Mouse (Mus musculus) testis, adult 2 months (tissue): ENCODE measurements around the gene Apol7e. TPM values are rescaled to one million over a fixed set of nuclear protein-coding genes. Genes with fewer than 3 reads are reported as not detected.
"Not testable (repeated sequence)": the region's sequence is repeated elsewhere in the genome, so short reads cannot be mapped to it uniquely, and the experiment has no call there.

Experiments used
- H3K27ac ChIP-seq: fragments of 200-500 bp; 2 replicates; pipeline ENCODE4 v1.5.1; 2012; ENCODE audit warnings: low read depth, low read length; ENCODE audit not compliant: control insufficient read depth, insufficient read depth
- H3K27me3 ChIP-seq: fragments of 200-500 bp; 2 replicates; pipeline ENCODE4 v1.6.1; 2012; ENCODE audit warnings: mild to moderate bottlenecking, low read length, moderate library complexity; ENCODE audit not compliant: control insufficient read depth, insufficient read depth
- H3K36me3 ChIP-seq: fragments of 200-500 bp; 2 replicates; pipeline ENCODE4 v1.6.1; 2012; ENCODE audit warnings: mild to moderate bottlenecking, low read length; ENCODE audit not compliant: control insufficient read depth, insufficient read depth
- H3K4me1 ChIP-seq: fragments of 200-500 bp; 2 replicates; pipeline ENCODE4 v1.6.1; 2012; ENCODE audit warnings: low read length; ENCODE audit not compliant: control insufficient read depth, insufficient read depth
- H3K4me3 ChIP-seq: fragments of 200-500 bp; 2 replicates; pipeline ENCODE4 v1.5.1; 2012; ENCODE audit warnings: low read depth, mild to moderate bottlenecking, low read length, moderate library complexity, mixed read lengths; ENCODE audit not compliant: control insufficient read depth
- CTCF ChIP-seq: fragments of 200-500 bp; IDR thresholded peaks from 2 replicates; pipeline ENCODE4 v1.5.1; 2012; ENCODE audit warnings: low read depth, mild to moderate bottlenecking, inconsistent platforms, low read length, moderate library complexity; ENCODE audit not compliant: control insufficient read depth, insufficient read depth, insufficient replicate concordance
- POLR2A ChIP-seq: fragments of 200-500 bp; IDR thresholded peaks from 2 replicates; pipeline ENCODE4 v1.6.1; 2012; ENCODE audit warnings: low read depth, mild to moderate bottlenecking, inconsistent platforms, low read length, moderate library complexity; ENCODE audit not compliant: control insufficient read depth
- polyA plus RNA-seq: library from polyadenylated mRNA; depleted of rRNA; stranded (reverse); fragments of >200 nt; gene quantifications from 2 replicates; pipeline ENCODE4 v1.2.3, GENCODE M21; 2012

The Apol7e gene
- polyA plus RNA-seq, 1 experiment, result not detected

DNA sequence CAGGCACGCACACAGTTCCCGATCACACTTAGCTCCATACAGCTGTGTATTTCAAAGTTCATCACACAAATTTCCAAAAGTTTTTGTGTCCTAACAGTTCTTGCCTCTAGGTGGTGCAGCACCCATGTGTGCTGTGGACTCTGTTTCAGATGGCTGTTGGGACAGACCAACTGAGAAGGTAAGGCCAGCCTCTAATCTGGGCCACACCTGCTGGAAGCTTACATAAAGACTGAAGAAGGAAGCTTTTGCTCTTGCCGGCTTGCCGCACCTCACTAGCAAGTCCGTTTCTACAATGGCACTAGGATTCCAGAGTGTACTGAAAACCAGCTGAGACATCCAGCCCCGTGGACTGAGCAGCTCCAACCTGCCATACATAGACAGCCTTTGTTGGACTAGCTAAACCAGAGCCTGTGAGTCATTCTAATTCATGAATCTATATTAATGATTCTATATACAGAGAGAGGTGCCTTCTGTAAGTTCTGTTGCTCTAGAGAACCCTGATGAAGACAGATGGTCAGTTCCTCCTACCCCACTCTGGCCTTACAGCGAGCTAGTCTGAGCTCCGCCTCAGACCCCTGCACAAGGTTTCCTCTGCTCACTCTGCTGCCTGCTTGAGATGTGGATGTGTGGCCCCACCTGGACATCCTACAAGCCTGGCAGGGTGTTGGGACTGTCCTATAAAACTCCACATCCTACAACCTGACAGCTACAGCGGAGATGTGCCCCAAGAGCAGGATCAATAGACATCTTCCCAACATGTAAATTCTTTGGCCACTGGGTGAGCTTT is 42.0 kb downstream of the Apol7e start:
- Histone ChIP-seq H3K4me1 (no peaks in the 10 kb centered on the region), H3K36me3 (no peaks in the 10 kb centered on the region)
- TF ChIP-seq CTCF (peak; percentile 11; the same call in 1 of the 2 replicates), POLR2A (no peak)

DNA sequence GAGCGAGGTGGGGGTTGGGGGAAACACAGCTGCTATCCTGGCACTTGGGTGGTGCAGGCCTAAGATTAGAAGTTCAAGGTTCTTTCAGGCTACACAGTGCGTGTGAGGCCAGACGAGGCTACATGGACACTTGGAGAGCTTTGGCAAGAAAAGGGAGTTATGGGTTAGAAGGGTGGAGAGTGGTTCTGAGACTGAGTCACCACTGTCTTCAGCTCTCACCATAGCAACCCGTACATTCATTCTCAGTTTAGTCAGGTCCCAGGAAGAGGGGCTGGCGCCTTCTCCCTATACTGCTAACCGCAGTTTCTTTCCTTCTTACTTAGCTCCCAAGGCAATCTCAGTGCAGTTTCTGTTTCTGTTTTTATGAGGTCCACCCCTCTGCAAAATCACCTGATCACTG is 42.9 kb downstream of the Apol7e start:
- not testable (repeated sequence) for H3K27ac ChIP-seq, H3K4me3 ChIP-seq, H3K36me3 ChIP-seq, H3K27me3 ChIP-seq, H3K4me1 ChIP-seq

More for the DNA sequence above, 42.0 kb downstream of the Apol7e start:
- H3K27me3 ChIP-seq, result no peaks in the 10 kb centered on the region
- H3K4me3 ChIP-seq, result no peak overlapping the region
- no peak overlapping the region for H3K27ac ChIP-seq

DNA sequence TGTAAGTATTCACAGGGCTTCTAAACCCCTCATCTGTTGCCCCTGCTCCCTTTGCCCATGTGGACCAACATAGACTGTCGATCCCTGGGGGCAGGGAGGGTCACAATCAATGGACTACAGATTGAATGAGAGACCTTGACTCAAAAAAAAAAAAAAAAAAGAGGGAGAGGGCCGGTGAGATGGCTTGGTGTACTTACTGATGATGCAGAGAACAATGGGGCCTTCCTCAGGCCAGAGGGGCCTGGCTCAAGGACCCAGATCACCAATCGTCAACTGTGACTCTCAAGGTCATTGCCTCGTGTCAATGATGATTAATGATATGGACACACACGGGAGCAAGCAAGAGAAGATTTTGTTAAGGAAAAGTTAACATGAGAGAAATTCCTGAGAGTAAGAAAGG is 46.0 kb downstream of the Apol7e start:
- no peaks in the 10 kb centered on the region for H3K36me3 ChIP-seq
- H3K4me1 ChIP-seq, result no peaks in the 10 kb centered on the region
- no peaks in the 10 kb centered on the region for H3K27me3 ChIP-seq
- no peak overlapping the region for H3K4me3 ChIP-seq
- no peak overlapping the region for H3K27ac ChIP-seq
- no peak for TF ChIP-seq POLR2A
- TF ChIP-seq CTCF, result no peak

DNA sequence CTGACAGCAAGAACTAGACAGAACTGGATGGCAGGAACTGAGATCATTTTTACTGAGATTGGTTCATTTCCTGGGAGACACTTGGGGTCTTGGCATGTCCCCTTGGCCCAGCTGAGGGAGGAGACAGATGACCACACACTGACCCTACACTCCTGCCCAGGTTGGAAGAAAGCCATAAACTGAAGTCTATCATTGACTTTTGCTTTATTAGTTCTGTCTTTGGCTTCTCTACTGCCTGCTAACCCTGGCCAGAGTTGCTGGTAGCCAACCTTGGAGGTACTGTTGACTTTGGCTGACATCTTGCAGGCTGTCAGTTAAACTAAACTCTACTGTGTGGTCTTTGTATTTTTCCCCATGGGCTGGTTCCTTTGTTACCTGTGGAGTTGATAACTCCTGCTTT is 46.4 kb downstream of the Apol7e start:
- Histone ChIP-seq H3K4me1 (no peaks in the 10 kb centered on the region), H3K27ac (no peak overlapping the region), H3K36me3 (no peaks in the 10 kb centered on the region), H3K4me3 (no peak overlapping the region), H3K27me3 (no peaks in the 10 kb centered on the region)
- no peak for TF ChIP-seq POLR2A
- no peak for TF ChIP-seq CTCF

DNA sequence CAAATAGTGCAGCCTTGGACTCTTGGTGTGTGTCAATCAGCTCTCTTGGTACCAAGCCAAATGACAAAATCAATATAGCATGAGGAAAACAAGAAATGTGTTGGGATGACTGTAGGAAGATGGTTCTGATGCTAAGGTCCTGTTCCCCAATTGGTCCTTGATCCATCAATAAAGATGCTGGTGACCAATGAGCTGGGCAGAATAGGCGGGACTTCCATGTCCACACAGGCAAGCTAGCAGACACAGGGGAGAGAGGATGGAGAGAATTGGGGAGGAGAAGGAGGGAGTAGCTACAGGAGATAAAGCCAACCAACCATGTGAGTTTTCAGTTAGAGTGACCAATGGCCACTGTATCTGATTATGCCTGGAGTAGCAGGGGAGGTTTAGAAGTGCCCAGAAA is 47.7 kb downstream of the Apol7e start:
- TF ChIP-seq POLR2A, result no peak
- Histone ChIP-seq H3K27me3 (no peaks in the 10 kb centered on the region), H3K4me1 (no peaks in the 10 kb centered on the region), H3K27ac (no peak overlapping the region), H3K36me3 (no peaks in the 10 kb centered on the region), H3K4me3 (no peak overlapping the region)

DNA sequence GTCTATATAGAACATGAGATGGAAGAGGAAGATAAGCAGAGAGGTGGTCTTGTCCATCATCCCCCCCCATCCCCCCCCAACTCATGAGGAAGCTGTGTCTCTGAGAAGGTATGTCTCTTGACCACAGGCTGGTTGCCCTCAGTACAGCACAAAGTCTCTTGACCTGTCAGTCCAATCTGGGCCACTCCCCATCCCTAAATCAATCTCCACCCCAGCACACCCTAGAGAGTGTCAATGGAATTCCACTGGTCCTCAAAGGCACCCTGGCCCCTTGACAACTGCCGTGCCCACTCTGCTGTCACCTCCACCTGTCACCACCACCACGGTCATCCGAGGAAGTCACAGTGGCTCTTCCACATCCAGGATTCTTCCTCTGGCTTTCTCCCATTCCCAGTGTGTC is 49.8 kb downstream of the Apol7e start:
- Histone ChIP-seq H3K27me3 (no peaks in the 10 kb centered on the region), H3K4me3 (no peak overlapping the region), H3K4me1 (no peaks in the 10 kb centered on the region), H3K36me3 (no peaks in the 10 kb centered on the region), H3K27ac (no peak overlapping the region)
- TF ChIP-seq CTCF (no peak), POLR2A (no peak)

DNA sequence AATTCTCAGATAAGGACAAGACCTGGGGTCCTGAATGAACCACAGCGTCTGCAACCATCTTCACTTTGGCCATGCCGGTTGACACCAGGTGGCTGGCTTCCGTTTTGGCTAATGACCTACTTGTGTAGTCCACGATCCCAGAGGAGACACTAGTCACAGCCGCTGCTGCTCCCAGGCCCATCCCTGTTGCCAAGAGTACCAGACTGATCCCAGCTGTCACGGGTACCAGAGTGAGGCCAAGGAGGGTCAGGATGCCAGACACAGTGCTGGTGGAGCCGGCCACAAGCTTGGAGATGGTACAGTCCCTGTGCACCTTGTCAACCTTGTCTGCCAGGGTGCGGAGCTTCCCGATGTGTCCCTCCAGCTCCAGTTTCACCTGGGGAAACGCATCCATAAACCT is 51.1 kb downstream of the Apol7e start:
- no peak for TF ChIP-seq CTCF
- no peak for TF ChIP-seq POLR2A
- no peaks in the 10 kb centered on the region for H3K4me1 ChIP-seq
- H3K36me3 ChIP-seq, result no peaks in the 10 kb centered on the region
- no peak overlapping the region for H3K27ac ChIP-seq
- no peak overlapping the region for H3K4me3 ChIP-seq
- no peaks in the 10 kb centered on the region for H3K27me3 ChIP-seq

DNA sequence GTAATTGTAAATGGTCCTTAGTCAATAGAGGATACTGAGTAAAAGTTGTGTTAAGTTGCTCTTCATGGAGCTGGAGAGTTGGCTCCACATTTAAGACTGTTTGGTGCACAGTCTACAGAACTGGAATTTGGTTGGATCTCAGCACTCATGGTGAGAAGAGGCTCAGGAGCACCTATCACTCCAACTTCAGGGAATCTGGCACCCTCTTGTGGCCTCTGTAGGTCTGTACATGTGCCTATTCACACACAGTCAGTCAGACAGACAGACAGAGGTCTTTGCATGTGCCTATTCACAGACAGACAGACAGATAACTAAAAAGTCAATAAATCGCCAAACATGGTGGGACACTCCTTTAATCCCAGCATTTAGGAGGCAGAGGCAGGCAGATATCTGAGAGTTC is 51.8 kb downstream of the Apol7e start:
- H3K27ac ChIP-seq, result no peak overlapping the region
- no peaks in the 10 kb centered on the region for H3K4me1 ChIP-seq
- no peak for TF ChIP-seq POLR2A
- peak; percentile 28; the same call in 1 of the 2 replicates for TF ChIP-seq CTCF
- no peaks in the 10 kb centered on the region for H3K36me3 ChIP-seq
- no peaks in the 10 kb centered on the region for H3K27me3 ChIP-seq
- no peak overlapping the region for H3K4me3 ChIP-seq
